Mouse (Mus musculus) small intestine, adult 2 months (tissue): ENCODE results near the gene Klk1b4. TPM values are rescaled to one million over a fixed set of nuclear protein-coding genes. Genes with fewer than 3 reads are reported as not detected.
"Not testable (repeated sequence)": the region's sequence is repeated elsewhere in the genome, so short reads cannot be mapped to it uniquely, and the experiment has no call there.

Experiments
- H3K27ac ChIP-seq: fragments of 200-500 bp; 2 replicates; pipeline ENCODE4 v1.5.1; 2012; ENCODE audit warnings: low read depth, low read length, control low read depth, inconsistent platforms; ENCODE audit not compliant: insufficient read depth
- H3K27me3 ChIP-seq: fragments of 200-500 bp; 2 replicates; pipeline ENCODE4 v1.6.1; 2012; ENCODE audit warnings: mild to moderate bottlenecking, moderate library complexity, low read length, inconsistent platforms; ENCODE audit not compliant: control insufficient read depth, insufficient read depth
- H3K36me3 ChIP-seq: fragments of 200-500 bp; 2 replicates; pipeline ENCODE4 v1.6.1; 2012; ENCODE audit warnings: mild to moderate bottlenecking, low read length, control low read depth, inconsistent platforms; ENCODE audit not compliant: control insufficient read depth, insufficient read depth
- H3K4me1 ChIP-seq: fragments of 200-500 bp; 2 replicates; pipeline ENCODE4 v1.6.1; 2012; ENCODE audit warnings: low read length, inconsistent platforms, mixed read lengths; ENCODE audit not compliant: control insufficient read depth, insufficient read depth, insufficient read length
- H3K4me3 ChIP-seq: fragments of 200-500 bp; 2 replicates; pipeline ENCODE4 v1.5.1; 2012; ENCODE audit warnings: low read depth, mild to moderate bottlenecking, control low read depth, inconsistent platforms, low read length, moderate library complexity
- CTCF ChIP-seq: fragments of 200-500 bp; IDR thresholded peaks from 2 replicates; pipeline ENCODE4 v1.5.1; 2012; ENCODE audit warnings: low read depth, mild to moderate bottlenecking, control low read depth, inconsistent platforms, low read length, moderate library complexity, mixed read lengths; ENCODE audit not compliant: insufficient replicate concordance, insufficient read length; ENCODE audit errors: extremely low read depth
- POLR2A ChIP-seq: fragments of 200-500 bp; IDR thresholded peaks from 2 replicates; pipeline ENCODE4 v1.6.1; 2012; ENCODE audit warnings: low read depth, mild to moderate bottlenecking, control low read depth, inconsistent platforms, low read length, moderate library complexity
- WGBS: fragments of 180-500 bp; shearing (Covaris S2); methylation state at CpG from one replicate; pipeline ENCODE4 v1.1.7; 2018; 5-methylcytosine and 5-hydroxymethylcytosine counted together
- polyA plus RNA-seq: library from polyadenylated mRNA; depleted of rRNA; stranded (reverse); fragments of >200 nt; gene quantifications from 2 replicates; pipeline ENCODE4 v1.2.3, GENCODE M21; 2012; rRNA removed

Gene Klk1b4
- 10.1 TPM in 1 of 2 replicates, not detected in the other for polyA plus RNA-seq

DNA sequence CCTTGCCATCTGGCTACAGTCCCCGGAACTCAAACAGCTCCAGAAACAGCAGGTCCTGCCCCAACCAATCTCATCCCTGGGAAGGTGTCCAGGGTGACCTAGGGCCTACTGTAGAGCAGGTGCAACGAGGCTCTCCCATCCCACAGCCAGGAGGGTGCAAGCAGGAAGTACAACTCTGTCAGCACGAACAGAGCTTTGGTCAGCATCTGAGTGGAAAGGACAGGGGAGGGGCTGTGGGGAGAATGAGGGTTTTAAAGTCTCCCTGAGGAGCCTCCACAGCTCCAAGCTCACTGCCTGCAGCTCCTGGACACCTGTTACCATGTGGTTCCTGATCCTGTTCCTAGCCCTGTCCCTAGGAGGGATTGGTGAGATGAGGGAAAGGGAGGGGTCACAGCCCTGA, at the start of gene Klk1b4:
Klk1b4 (plus strand) TSS at position 301 of the 400 bp plus-strand sequence.
- H3K4me3 ChIP-seq, H3K36me3 ChIP-seq: not testable (repeated sequence)
- WGBS, result 12% methylated on average over 3 of the region's 3 CpGs

DNA sequence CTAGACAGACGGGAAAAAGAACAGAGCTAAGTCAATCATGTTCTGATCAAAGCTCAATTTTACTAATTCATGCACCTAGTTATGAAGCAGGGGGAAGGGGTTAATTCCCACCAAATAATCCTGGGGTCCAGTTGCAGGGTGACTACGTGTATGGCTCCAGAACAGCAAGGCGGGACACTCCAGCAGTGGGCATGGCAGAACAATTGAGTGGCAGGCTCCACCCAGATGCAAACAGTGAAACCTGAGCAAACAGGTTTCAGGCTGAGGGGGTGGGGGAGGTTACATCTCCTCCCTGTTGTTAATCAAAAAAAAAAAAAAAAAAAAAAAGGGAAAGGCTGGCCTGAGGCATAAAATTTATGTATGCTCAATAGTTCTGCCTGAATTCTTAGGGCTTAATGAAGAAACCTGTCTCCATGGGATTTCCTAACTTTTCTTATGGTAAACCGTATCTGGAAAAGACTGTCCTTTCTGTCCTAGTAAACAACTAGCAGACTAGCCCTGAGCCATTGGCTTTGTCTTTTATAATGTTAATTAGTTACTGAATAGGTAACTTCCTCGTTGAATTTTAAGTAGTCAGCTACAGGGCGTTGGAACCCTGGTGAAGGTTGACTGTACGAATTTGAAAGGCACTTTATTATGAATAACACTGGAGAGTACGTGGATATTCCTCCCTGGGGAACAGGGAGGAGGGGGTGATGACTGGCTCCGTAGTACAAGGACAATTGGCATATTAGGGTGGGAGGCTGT, 27.8 kb upstream of the Klk1b4 start:
- Histone ChIP-seq H3K4me3 (no peak overlapping the region), H3K27me3 (no peaks in the 10 kb centered on the region), H3K4me1 (no peaks in the 10 kb centered on the region; the same call in 1 of the 2 replicates), H3K27ac (no peak overlapping the region), H3K36me3 (no peaks in the 10 kb centered on the region)
- 23% methylated on average over 9 of the region's 9 CpGs for WGBS
- TF ChIP-seq POLR2A (no peak), CTCF (no peak)

More for the DNA sequence above, at the start of gene Klk1b4:
- H3K4me1 ChIP-seq, H3K27me3 ChIP-seq, H3K27ac ChIP-seq: not testable (repeated sequence)

DNA sequence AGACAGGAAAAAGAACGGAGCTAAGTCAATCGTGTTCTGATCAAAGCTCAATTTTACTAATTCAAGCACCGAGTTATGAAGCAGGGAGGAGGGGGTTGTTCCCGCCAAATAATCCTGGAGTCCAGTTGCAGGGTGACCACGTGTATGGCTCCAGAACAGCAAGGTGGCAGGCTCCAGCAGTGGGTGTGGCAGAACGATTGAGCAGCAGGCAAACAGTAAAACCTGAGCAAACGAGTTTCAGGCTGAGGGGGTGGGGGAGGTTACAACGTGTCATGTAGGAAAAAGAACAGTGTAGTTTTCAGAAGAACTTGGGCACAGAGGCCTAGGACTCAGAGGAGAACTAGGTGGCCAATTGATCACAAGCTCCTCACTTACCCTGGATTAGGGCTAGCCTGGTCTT, 20.7 kb upstream of the Klk1b4 start:
- H3K36me3 ChIP-seq, H3K4me1 ChIP-seq, H3K27me3 ChIP-seq, H3K27ac ChIP-seq, H3K4me3 ChIP-seq: not testable (repeated sequence)
- 19% methylated on average over 8 of the region's 8 CpGs for WGBS

DNA sequence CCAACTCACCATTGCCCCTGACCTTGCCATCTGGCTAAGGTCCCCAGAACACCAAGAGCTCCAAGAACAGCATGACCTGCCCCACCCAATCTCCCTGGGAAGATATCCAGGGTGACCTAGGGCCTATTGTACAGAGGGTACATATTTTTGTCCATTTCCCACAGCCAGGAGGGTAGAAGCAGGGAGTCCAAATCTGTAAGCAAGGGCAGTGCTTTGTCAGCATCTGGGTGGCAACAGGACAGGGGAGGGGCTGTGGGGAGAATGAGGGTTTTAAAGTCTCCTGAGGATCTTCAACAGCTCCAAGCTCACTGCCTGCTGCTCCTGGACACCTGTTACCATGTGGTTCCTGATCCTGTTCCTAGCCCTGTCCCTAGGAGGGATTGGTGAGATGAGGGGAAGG, 19.3 kb upstream of the Klk1b4 start, which contains the start of gene Klk1b24:
Klk1b24 (plus strand) TSS at position 301 of the 400 bp plus-strand sequence.
- H3K36me3 ChIP-seq, H3K4me3 ChIP-seq, H3K27me3 ChIP-seq, H3K4me1 ChIP-seq, H3K27ac ChIP-seq: not testable (repeated sequence)

DNA sequence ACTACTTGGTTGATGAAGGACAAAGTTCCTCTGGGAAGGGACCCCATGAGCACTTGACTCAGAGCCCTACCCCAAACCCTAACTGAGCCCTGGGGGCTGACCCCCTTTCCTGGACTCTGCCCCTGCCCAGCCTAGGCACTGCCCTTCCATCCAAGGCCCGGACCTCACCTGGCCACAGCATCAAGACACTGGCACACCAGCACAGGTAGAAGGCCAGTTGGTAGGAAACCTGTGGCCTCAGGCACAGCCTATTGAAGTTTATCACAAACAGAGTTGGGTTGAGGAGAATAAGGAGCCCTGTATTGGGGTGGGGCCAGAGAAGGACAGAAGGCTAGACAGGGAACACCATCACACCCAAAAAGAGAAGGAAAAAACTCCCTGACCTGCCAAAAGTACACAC, 13.8 kb upstream of the Klk1b4 start:
- 93% methylated on average over 1 of the region's 1 CpGs for WGBS

DNA sequence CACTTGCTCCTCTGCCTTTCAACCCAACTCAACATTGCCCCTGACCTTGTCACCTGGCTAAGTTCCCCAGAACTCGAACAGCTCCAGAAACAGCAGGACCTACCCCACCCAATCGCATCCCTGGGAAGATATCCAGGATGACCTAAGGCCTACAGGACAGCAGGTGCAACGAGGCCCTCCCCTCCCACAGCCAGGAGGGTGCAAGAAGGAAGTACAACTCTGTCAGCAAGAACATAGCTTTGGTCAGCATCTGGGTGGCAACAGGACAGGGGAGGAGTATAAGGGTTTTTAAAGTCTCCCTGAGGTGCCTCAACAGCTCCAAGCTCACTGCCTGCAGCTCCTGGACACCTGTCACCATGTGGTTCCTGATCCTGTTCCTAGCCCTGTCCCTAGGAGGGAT, 9.3 kb upstream of the Klk1b4 start, which contains the start of gene Klk1b3:
Klk1b3 (plus strand) TSS at position 301 of the 400 bp plus-strand sequence.
- Histone ChIP-seq H3K27ac (no peak within 1 kb of the TSS), H3K36me3 (no peaks in the 10 kb centered on the region), H3K27me3 (no peaks in the 10 kb centered on the region), H3K4me1 (no peaks in the 10 kb centered on the region), H3K4me3 (no peak within 1 kb of the TSS)
- TF ChIP-seq CTCF (no peak), POLR2A (no peak)
- WGBS, result 25% methylated on average over 3 of the region's 3 CpGs

More for the DNA sequence above, 13.8 kb upstream of the Klk1b4 start:
- H3K4me3 ChIP-seq, H3K4me1 ChIP-seq, H3K36me3 ChIP-seq, H3K27ac ChIP-seq, H3K27me3 ChIP-seq: not testable (repeated sequence)

DNA sequence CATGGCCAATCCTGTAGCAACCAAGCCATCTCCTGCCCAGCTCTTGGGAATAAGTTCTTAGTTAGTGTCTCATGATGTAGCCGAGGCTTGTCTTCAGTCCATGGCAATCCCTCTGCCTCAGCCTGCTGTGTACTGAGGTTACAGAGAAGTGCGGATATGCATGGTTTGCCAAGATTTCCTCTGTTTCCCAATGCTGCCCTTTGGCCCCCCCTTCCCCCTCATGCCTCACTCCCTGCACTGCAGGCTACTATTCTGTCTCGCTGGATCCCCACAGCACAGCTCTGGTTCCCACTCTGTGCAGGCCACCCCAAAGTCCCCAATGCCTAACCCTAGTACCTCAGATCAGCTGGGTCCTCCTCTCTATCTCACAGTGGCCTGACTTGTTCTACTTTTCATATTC, 1.1 kb downstream of the Klk1b4 start:
- 84% methylated on average over 3 of the region's 3 CpGs for WGBS
- H3K4me3 ChIP-seq, result no peak overlapping the region
- no peaks in the 10 kb centered on the region for H3K27me3 ChIP-seq
- no peak for TF ChIP-seq CTCF
- no peak for TF ChIP-seq POLR2A
- H3K27ac ChIP-seq, result no peak overlapping the region
- H3K4me1 ChIP-seq, result no peaks in the 10 kb centered on the region
- no peaks in the 10 kb centered on the region for H3K36me3 ChIP-seq

DNA sequence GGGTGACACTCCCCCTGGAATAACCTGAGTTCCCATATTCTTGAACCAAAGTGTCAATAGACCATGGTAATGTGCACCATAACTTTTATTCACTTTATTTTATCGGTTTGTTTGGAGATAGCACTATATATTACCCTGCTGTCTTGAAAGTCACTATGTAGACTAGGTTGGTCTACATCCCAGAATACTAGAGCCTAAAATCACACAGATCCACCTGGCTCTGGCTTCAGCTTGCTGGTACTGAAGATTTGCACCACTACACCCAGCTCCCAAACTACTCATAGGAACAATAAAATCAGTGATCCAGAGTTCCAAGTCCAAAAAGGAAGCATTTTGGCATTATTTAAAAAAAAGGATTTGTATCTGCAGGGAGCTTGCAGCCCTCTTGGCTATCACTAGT, 8.4 kb downstream of the Klk1b4 start, which contains the start of gene Klk1b5:
Klk1b5 (plus strand) TSS at position 301 of the 400 bp plus-strand sequence.
- H3K27me3 ChIP-seq, result no peaks in the 10 kb centered on the region

DNA sequence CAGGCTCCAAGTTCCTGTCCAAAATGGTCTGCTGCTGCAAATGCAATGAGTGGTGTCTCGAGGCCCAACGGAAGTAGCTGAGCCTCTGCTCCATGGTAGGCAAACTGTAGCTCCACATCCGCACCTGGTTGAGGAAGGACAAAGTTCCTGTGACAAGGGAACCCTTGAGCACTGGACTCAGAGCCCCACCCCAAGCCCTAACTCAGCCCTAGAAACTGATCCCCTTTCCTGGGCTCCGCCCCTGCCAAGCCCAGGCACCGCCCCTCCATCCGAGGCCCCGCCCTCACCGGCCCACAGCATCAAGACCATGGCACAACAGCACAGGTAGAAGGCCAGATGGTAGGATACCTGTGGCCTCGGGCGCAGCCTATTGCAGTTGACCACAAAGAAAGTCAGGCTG, 14.4 kb downstream of the Klk1b4 start:
- 28% methylated on average over 9 of the region's 10 CpGs for WGBS
- Histone ChIP-seq H3K4me1 (peaks cover 15% of the 10 kb centered on the region; the same call in 1 of the 2 replicates), H3K27ac (peak overlapping the region; percentile 6; the same call in 1 of the 2 replicates)
- not testable (repeated sequence) for H3K4me3 ChIP-seq, H3K36me3 ChIP-seq, H3K27me3 ChIP-seq

More for the DNA sequence above, 8.4 kb downstream of the Klk1b4 start, which contains the start of gene Klk1b5:
- 84% methylated on average over 1 of the region's 1 CpGs for WGBS
- no peak within 1 kb of the TSS for H3K4me3 ChIP-seq
- no peak for TF ChIP-seq POLR2A
- TF ChIP-seq CTCF, result no peak
- H3K4me1 ChIP-seq, result peaks cover 11% of the 10 kb centered on the region; the same call in 1 of the 2 replicates
- no peaks in the 10 kb centered on the region for H3K36me3 ChIP-seq
- H3K27ac ChIP-seq, result no peak within 1 kb of the TSS

DNA sequence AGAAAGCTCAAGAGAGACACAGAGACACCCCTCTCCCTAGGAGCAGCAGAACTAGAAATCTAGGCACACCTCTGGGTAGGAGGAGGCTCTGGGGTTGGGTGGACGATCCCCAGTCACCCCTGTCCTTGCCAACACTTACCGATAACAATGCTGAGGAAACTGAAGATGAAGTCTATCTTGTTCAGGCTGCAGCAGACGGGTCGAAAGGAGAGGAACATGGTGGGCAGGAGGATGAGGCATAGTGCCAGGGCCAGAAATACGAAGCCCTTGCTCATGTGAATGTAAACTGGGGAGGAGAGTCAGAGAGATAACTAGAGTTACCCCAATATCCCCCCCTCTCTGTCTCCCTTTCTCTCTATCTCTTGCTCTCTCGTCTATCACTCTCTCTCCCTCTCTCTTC, 15.1 kb downstream of the Klk1b4 start:
- H3K4me3 ChIP-seq, H3K36me3 ChIP-seq, H3K27ac ChIP-seq, H3K27me3 ChIP-seq: not testable (repeated sequence)
- 76% methylated on average over 6 of the region's 6 CpGs for WGBS
- peaks cover 13% of the 10 kb centered on the region; the same call in 1 of the 2 replicates for H3K4me1 ChIP-seq
